Mouse (Mus musculus): ENCODE results near the gene Inha.

GRCm38 (mm10) chr1:75537587-75537986, 30.7 kb downstream of the Inha start:
- no peak for TF ChIP-seq GATA1 (IDR thresholded peaks at IDR 0.05; ENCODE audit: low read length)
- TF ChIP-seq TAL1 (IDR thresholded peaks at IDR 0.05; ENCODE audit: low read length), result no peak

All from erythroblast, embryonic 14.5 days (primary cell).